Mouse (Mus musculus): Measurements from ENCODE around the gene Rnf10. TPM values are rescaled to one million over a fixed set of nuclear protein-coding genes. Genes with fewer than 3 reads are reported as not detected.
A peak's percentile ranks its signal among the peaks of the same experiment; 100 is the strongest.
"Not testable (repeated sequence)": the region's sequence is repeated elsewhere in the genome, so short reads cannot be mapped to it uniquely, and the experiment has no call there.

Rnf10 gene
- polyA plus RNA-seq, 1 experiment from 2014 or later: 119 TPM

GRCm38 (mm10) chr5:115302190-115302589 is 29.5 kb upstream of the Rnf10 start:
- H3K4me1 ChIP-seq (ENCODE audit: control insufficient read depth, insufficient read depth, low read length); ATAC-seq (ENCODE audit: insufficient read depth, low FRiP score, low TSS enrichment); H3K36me3 ChIP-seq (ENCODE audit: control insufficient read depth, insufficient read depth, low read length); H3K27ac ChIP-seq (ENCODE audit: low read depth, low read length); H3K4me3 ChIP-seq (ENCODE audit: low read depth, low read length); H3K9ac ChIP-seq (ENCODE audit: low read length); DNase-seq (ENCODE audit: low spot score); H3K9me3 ChIP-seq (ENCODE audit: control insufficient read depth, low read length); H3K27me3 ChIP-seq (ENCODE audit: control insufficient read depth, insufficient read depth, low read length); H3K4me2 ChIP-seq (ENCODE audit: low read depth): not testable (repeated sequence)
- 87% methylated on average over 3 of the region's 7 CpGs for WGBS

- H3K4me3 ChIP-seq (ENCODE audit: low read depth, low read length): peak overlapping the region; percentile 87
- H3K9me3 ChIP-seq (ENCODE audit: control insufficient read depth, low read length): no peaks in the 10 kb centered on the region
- peak overlapping the region; percentile 50 for H3K4me2 ChIP-seq (ENCODE audit: low read depth)
- H3K27me3 ChIP-seq (ENCODE audit: control insufficient read depth, insufficient read depth, low read length): no peaks in the 10 kb centered on the region
- H3K36me3 ChIP-seq (ENCODE audit: control insufficient read depth, insufficient read depth, low read length): peaks cover 8% of the 10 kb centered on the region; the same call in 1 of the 2 replicates
- H3K4me1 ChIP-seq (ENCODE audit: control insufficient read depth, insufficient read depth, low read length): peaks cover 9% of the 10 kb centered on the region
- 30% methylated on average over 13 of the region's 13 CpGs for WGBS
- no peak for ATAC-seq (ENCODE audit: insufficient read depth, low FRiP score, low TSS enrichment)
- peak overlapping the region; percentile 19; the same call in 1 of the 2 replicates for H3K9ac ChIP-seq (ENCODE audit: low read length)
- H3K27ac ChIP-seq (ENCODE audit: low read depth, low read length): peak overlapping the region; percentile 56
- no peak for DNase-seq (ENCODE audit: low spot score)
These were observed 28.9 kb upstream of the Rnf10 start for GRCm38 (mm10) chr5:115301615-115302014.

DNA sequence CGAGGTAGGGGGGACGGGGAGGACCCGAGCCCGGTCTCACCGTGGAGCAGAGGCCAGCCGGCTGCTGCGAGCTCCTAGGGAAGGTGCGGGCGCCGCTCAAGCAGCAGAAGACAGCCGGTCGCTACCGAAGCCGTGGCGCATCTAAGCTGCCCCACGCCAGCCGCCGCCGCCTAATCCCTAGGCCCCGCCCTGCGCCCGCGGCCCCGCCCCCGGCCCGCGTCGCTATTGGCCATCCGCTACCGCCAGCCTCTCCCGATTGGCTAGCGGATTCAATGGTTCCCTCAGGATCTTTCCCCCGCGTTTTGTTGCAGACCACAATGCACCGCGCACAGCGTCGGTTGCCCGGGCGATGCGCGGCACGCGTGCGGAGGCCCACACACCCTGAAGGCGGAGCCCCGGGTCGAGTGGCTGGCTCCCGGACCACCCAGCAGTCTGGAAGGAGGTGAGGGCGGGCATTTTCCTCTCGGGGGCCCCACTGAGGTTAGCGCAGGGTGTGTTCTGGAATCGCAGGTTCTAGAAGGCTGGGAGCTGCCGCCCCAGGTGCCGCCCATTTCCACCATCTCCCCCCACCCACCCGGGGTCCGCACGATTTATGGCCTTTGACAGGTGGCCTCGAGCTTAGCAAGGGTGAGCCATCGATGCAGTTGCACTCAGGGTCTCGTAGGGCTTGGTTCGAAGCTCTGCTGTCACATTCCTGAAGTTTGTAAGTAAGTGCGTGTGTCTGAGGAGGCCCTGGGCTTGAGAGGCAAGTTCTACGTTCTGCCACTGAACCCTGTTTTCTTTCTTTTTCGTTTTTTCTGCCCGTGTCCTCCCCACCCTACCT is 28.3 kb upstream of the Rnf10 start, which contains the start of gene Dynll1:
Gene Dynll1 (minus strand): TSS at position 208 of the 823 bp plus-strand sequence.
- Histone ChIP-seq H3K4me1 (ENCODE audit: control insufficient read depth, insufficient read depth, low read length) (peaks cover 9% of the 10 kb centered on the region), H3K36me3 (ENCODE audit: control insufficient read depth, insufficient read depth, low read length) (peaks cover 12% of the 10 kb centered on the region; the same call in 1 of the 2 replicates), H3K9ac (ENCODE audit: low read length) (peak within 1 kb of the TSS; percentile 75), H3K9me3 (ENCODE audit: control insufficient read depth, low read length) (no peaks in the 10 kb centered on the region), H3K27ac (ENCODE audit: low read depth, low read length) (peak within 1 kb of the TSS; percentile 87), H3K4me2 (ENCODE audit: low read depth) (peak within 1 kb of the TSS; percentile 52), H3K27me3 (ENCODE audit: control insufficient read depth, insufficient read depth, low read length) (no peaks in the 10 kb centered on the region), H3K4me3 (ENCODE audit: low read depth, low read length) (peak within 1 kb of the TSS; percentile 87)
- WGBS: under 1% methylated on average over 53 of the region's 66 CpGs
- ATAC-seq (ENCODE audit: insufficient read depth, low FRiP score, low TSS enrichment) (peak; percentile 97), DNase-seq (ENCODE audit: low spot score) (peak; percentile 100)

GRCm38 (mm10) chr5:115300035-115300744 is 27.5 kb upstream of the Rnf10 start:
- H3K4me2 ChIP-seq (ENCODE audit: low read depth): peak overlapping the region; percentile 52
- no peaks in the 10 kb centered on the region for H3K9me3 ChIP-seq (ENCODE audit: control insufficient read depth, low read length)
- peak; percentile 72 for DNase-seq (ENCODE audit: low spot score)
- peak overlapping the region; percentile 87 for H3K27ac ChIP-seq (ENCODE audit: low read depth, low read length)
- H3K4me1 ChIP-seq (ENCODE audit: control insufficient read depth, insufficient read depth, low read length): peaks cover 9% of the 10 kb centered on the region
- H3K9ac ChIP-seq (ENCODE audit: low read length): peak overlapping the region; percentile 75
- WGBS: under 1% methylated on average over 46 of the region's 46 CpGs
- peak; percentile 18; the same call in 1 of the 2 replicates for ATAC-seq (ENCODE audit: insufficient read depth, low FRiP score, low TSS enrichment)
- peak overlapping the region; percentile 87 for H3K4me3 ChIP-seq (ENCODE audit: low read depth, low read length)
- no peaks in the 10 kb centered on the region for H3K27me3 ChIP-seq (ENCODE audit: control insufficient read depth, insufficient read depth, low read length)
- peaks cover 13% of the 10 kb centered on the region; the same call in 1 of the 2 replicates for H3K36me3 ChIP-seq (ENCODE audit: control insufficient read depth, insufficient read depth, low read length)

DNA sequence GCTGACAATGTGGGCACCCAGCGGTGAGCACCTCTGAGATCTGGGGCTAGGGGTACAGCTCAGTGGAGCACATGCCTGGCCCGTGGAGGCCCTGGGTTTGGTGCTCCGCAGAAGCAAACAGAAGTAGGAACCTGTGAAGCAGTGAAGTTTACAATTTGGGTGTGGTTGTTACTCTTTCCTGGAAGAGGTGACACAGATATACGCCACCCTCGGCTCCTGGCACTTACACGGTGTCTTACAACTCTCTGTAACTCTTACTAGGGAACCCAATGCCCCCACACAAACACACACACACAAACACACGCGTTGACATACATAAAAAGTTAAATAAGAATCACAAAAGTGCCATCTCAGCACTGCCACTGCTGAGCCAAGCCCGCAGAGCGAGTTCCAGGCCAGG is 23.6 kb upstream of the Rnf10 start:
- no peaks in the 10 kb centered on the region for H3K27me3 ChIP-seq (ENCODE audit: control insufficient read depth, insufficient read depth, low read length)
- DNase-seq (ENCODE audit: low spot score) (no peak), ATAC-seq (ENCODE audit: insufficient read depth, low FRiP score, low TSS enrichment) (no peak)
- no peak overlapping the region for H3K27ac ChIP-seq (ENCODE audit: low read depth, low read length)
- no peak overlapping the region for H3K9ac ChIP-seq (ENCODE audit: low read length)
- WGBS: 86% methylated on average over 10 of the region's 10 CpGs
- H3K9me3 ChIP-seq (ENCODE audit: control insufficient read depth, low read length): no peaks in the 10 kb centered on the region
- H3K4me3 ChIP-seq (ENCODE audit: low read depth, low read length): no peak overlapping the region
- H3K4me2 ChIP-seq (ENCODE audit: low read depth): no peak overlapping the region
- peaks cover 15% of the 10 kb centered on the region; the same call in 1 of the 2 replicates for H3K36me3 ChIP-seq (ENCODE audit: control insufficient read depth, insufficient read depth, low read length)
- peaks cover 7% of the 10 kb centered on the region for H3K4me1 ChIP-seq (ENCODE audit: control insufficient read depth, insufficient read depth, low read length)

DNA sequence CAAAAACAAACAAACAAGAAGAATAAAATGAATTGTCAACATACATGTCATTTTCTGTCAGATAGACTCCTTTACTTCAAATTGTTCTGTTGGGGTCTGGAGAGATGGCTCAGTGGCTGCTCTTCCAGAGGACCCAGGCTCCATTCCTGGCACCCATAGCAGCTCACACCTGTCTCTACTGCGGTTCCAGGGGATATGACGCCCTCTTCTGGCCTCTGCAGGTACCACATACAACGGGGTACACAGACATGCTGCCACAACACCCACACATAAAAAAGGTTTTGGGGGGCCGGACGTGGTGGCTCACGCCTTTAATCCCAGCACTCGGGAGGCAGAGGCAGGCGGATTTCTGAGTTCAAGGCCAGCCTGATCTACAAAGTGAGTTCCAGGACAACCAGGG is 21.5 kb upstream of the Rnf10 start:
- Histone ChIP-seq H3K36me3 (ENCODE audit: control insufficient read depth, insufficient read depth, low read length) (peaks cover 17% of the 10 kb centered on the region; the same call in 1 of the 2 replicates), H3K4me3 (ENCODE audit: low read depth, low read length) (no peak overlapping the region), H3K27me3 (ENCODE audit: control insufficient read depth, insufficient read depth, low read length) (no peaks in the 10 kb centered on the region), H3K27ac (ENCODE audit: low read depth, low read length) (no peak overlapping the region), H3K9me3 (ENCODE audit: control insufficient read depth, low read length) (no peaks in the 10 kb centered on the region), H3K4me1 (ENCODE audit: control insufficient read depth, insufficient read depth, low read length) (peaks cover 4% of the 10 kb centered on the region), H3K9ac (ENCODE audit: low read length) (no peak overlapping the region), H3K4me2 (ENCODE audit: low read depth) (no peak overlapping the region)
- DNase-seq (ENCODE audit: low spot score): no peak
- WGBS: 92% methylated on average over 8 of the region's 8 CpGs
- no peak for ATAC-seq (ENCODE audit: insufficient read depth, low FRiP score, low TSS enrichment)

GRCm38 (mm10) chr5:115284735-115285134 is 12.0 kb upstream of the Rnf10 start:
- H3K27me3 ChIP-seq (ENCODE audit: control insufficient read depth, insufficient read depth, low read length): no peaks in the 10 kb centered on the region
- peaks cover 8% of the 10 kb centered on the region for H3K36me3 ChIP-seq (ENCODE audit: control insufficient read depth, insufficient read depth, low read length)
- H3K27ac ChIP-seq (ENCODE audit: low read depth, low read length): no peak overlapping the region
- DNase-seq (ENCODE audit: low spot score) (no peak), ATAC-seq (ENCODE audit: insufficient read depth, low FRiP score, low TSS enrichment) (no peak)
- H3K4me3 ChIP-seq (ENCODE audit: low read depth, low read length): no peak overlapping the region
- no peak overlapping the region for H3K9ac ChIP-seq (ENCODE audit: low read length)
- no peaks in the 10 kb centered on the region for H3K9me3 ChIP-seq (ENCODE audit: control insufficient read depth, low read length)
- H3K4me1 ChIP-seq (ENCODE audit: control insufficient read depth, insufficient read depth, low read length): peaks cover 4% of the 10 kb centered on the region
- H3K4me2 ChIP-seq (ENCODE audit: low read depth): no peak overlapping the region
- WGBS: 93% methylated on average over 3 of the region's 3 CpGs

DNA sequence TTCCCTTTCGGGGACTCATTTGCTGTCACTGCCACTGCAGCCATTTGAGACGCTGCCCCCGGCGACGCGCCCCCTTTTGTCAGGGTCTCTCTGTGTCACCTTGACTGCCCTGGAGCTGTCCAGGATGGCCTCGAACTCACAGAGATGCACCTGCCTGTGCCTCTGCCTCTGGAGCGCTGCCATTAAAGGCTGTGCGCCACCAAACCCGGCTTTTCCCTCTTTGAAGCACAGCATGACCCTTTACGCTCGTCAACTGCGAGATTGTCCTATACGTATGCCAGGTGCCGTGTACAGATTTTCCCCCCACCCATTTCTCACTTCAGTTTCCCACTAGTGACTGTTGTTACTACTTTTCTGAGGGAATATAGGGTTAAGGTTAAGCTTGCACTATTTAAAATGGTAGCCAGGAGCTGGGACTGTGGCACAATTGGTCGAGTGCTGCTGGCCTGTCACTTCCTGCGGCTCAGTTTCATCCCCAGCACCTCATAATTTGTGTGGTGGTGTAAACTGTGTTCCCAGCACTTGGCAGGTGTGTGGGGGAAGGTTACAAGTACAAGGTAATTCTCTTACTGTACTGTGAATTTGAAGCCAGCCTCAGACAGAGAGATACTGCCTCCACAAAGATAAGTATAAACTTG is 7.5 kb upstream of the Rnf10 start:
- Histone ChIP-seq H3K27ac (ENCODE audit: low read depth, low read length) (no peak overlapping the region), H3K9ac (ENCODE audit: low read length) (peak overlapping the region; percentile 61), H3K36me3 (ENCODE audit: control insufficient read depth, insufficient read depth, low read length) (peaks cover 3% of the 10 kb centered on the region), H3K4me3 (ENCODE audit: low read depth, low read length) (peak overlapping the region; percentile 95), H3K4me2 (ENCODE audit: low read depth) (peak overlapping the region; percentile 82), H3K27me3 (ENCODE audit: control insufficient read depth, insufficient read depth, low read length) (no peaks in the 10 kb centered on the region), H3K9me3 (ENCODE audit: control insufficient read depth, low read length) (no peaks in the 10 kb centered on the region), H3K4me1 (ENCODE audit: control insufficient read depth, insufficient read depth, low read length) (peaks cover 4% of the 10 kb centered on the region)
- ATAC-seq (ENCODE audit: insufficient read depth, low FRiP score, low TSS enrichment) (no peak), DNase-seq (ENCODE audit: low spot score) (no peak)
- WGBS: 10% methylated on average over 17 of the region's 17 CpGs

Measured in neural tube, embryonic 11.5 days (tissue).